Mouse (Mus musculus): ENCODE results near the gene Gm5640. TPM values are rescaled to one million over a fixed set of nuclear protein-coding genes. Genes with fewer than 3 reads are reported as not detected.
"Not testable (repeated sequence)": the region's sequence is repeated elsewhere in the genome, so short reads cannot be mapped to it uniquely, and the experiment has no call there.

The Gm5640 gene
- 0.09 and 0.19 TPM in 2 replicates for polyA plus RNA-seq (2015; fragmentation: Nextera tagmentation; extraction: Ambion mirVana)

GRCm38 (mm10) chrX:74645466-74646323 is at the start of gene Gm5640:
TSS of gene Gm5640 (minus strand) at chrX:74645635.
- not testable (repeated sequence) for H3K4me1 ChIP-seq; H3K9me3 ChIP-seq; ATAC-seq (ENCODE audit: insufficient number of reproducible peaks, low FRiP score, low TSS enrichment, low read depth); H3K4me3 ChIP-seq; H3K36me3 ChIP-seq; H3K27ac ChIP-seq; H3K9ac ChIP-seq; H3K27me3 ChIP-seq; H3K4me2 ChIP-seq
- WGBS, result 55% methylated on average over 4 of the region's 5 CpGs

DNA sequence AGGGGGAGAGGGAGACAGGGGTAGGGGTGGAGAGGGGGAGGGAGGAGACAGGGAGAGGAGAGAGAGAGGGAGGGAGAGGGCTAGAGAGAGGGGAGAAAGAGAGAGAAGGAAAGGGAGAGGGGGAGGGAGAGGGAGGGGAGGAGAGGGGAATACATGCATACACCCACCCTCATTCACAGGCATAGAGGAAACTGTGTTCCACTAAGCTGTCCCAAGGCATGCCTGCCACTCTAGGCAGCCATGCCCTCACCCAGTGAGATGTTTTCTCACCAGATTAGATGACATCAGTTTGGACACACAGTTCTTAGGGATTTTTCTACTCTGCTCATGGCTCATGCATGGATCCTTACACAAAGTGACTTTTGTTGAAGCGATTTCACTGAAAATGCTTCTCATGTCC is 958 bp upstream of the Gm5640 start:
- no CpG with 5 or more reads among the region's 1 CpGs for WGBS

GRCm38 (mm10) chrX:74592379-74592778 is 53.1 kb downstream of the Gm5640 start, which contains the start of gene Olfr1325:
TSS of gene Olfr1325 (plus strand) at chrX:74592679.
- no peak within 1 kb of the TSS for H3K9ac ChIP-seq
- H3K4me1 ChIP-seq, result no peaks in the 10 kb centered on the region
- H3K4me3 ChIP-seq, result no peak within 1 kb of the TSS
- no peak for ATAC-seq (ENCODE audit: insufficient number of reproducible peaks, low FRiP score, low TSS enrichment, low read depth)
- no peaks in the 10 kb centered on the region for H3K36me3 ChIP-seq
- 84% methylated on average over 2 of the region's 2 CpGs for WGBS
- no peaks in the 10 kb centered on the region for H3K9me3 ChIP-seq
- H3K4me2 ChIP-seq, result no peak within 1 kb of the TSS
- no peaks in the 10 kb centered on the region for H3K27me3 ChIP-seq
- no peak within 1 kb of the TSS for H3K27ac ChIP-seq

More for the DNA sequence above, 958 bp upstream of the Gm5640 start:
- not testable (repeated sequence) for H3K27me3 ChIP-seq; H3K4me2 ChIP-seq; H3K4me3 ChIP-seq; H3K9ac ChIP-seq; H3K36me3 ChIP-seq; H3K27ac ChIP-seq; ATAC-seq (ENCODE audit: insufficient number of reproducible peaks, low FRiP score, low TSS enrichment, low read depth); H3K9me3 ChIP-seq; H3K4me1 ChIP-seq

Other genes starting within 250 kb of the Gm5640 start
- gene G6pdx, start 216.4 kb downstream of the Gm5640 start, polyA plus RNA-seq (2015; fragmentation: Nextera tagmentation; extraction: Ambion mirVana), result 66.8 and 67.2 TPM in 2 replicates
- gene Gm6880, start 164.2 kb downstream of the Gm5640 start, polyA plus RNA-seq (2015; fragmentation: Nextera tagmentation; extraction: Ambion mirVana), result 1.1 and 2.2 TPM in 2 replicates
- not detected in 2 replicates for gene Olfr1326-ps1, start 70.7 kb downstream of the Gm5640 start, polyA plus RNA-seq (2015; fragmentation: Nextera tagmentation; extraction: Ambion mirVana)
- gene Olfr1325, start 53.0 kb downstream of the Gm5640 start, polyA plus RNA-seq (2015; fragmentation: Nextera tagmentation; extraction: Ambion mirVana), result not detected in 2 replicates
- not detected in 2 replicates for gene Gm6890, start 95.3 kb upstream of the Gm5640 start, polyA plus RNA-seq (2015; fragmentation: Nextera tagmentation; extraction: Ambion mirVana)
- gene Gm5936, start 191.6 kb upstream of the Gm5640 start, polyA plus RNA-seq (2015; fragmentation: Nextera tagmentation; extraction: Ambion mirVana), result not detected in 2 replicates

All from limb, embryonic 15.5 days (tissue).